Mouse (Mus musculus) kidney, adult 2 months (tissue): ENCODE measurements at regions not wholly inside any gene's neighbourhood (a gene's known extent, or its start where the extent isn't known, plus 50 kb on each side); places are given as distances from the start of the nearest gene placed in this dataset.

Experiments
- CTCF ChIP-seq: fragments of 200-500 bp; conservative IDR thresholded peaks from 2 replicates; pipeline ENCODE4 v1.5.1; 2011; ENCODE audit warnings: low read depth, mild to moderate bottlenecking, control low read depth, low read length, moderate library complexity, mixed read lengths; ENCODE audit not compliant: insufficient read depth, insufficient read length
- POLR2A ChIP-seq: fragments of 200-500 bp; IDR thresholded peaks from one replicate; pipeline ENCODE4 v1.6.1; 2011; ENCODE audit warnings: low read depth, low read length, control low read depth

DNA sequence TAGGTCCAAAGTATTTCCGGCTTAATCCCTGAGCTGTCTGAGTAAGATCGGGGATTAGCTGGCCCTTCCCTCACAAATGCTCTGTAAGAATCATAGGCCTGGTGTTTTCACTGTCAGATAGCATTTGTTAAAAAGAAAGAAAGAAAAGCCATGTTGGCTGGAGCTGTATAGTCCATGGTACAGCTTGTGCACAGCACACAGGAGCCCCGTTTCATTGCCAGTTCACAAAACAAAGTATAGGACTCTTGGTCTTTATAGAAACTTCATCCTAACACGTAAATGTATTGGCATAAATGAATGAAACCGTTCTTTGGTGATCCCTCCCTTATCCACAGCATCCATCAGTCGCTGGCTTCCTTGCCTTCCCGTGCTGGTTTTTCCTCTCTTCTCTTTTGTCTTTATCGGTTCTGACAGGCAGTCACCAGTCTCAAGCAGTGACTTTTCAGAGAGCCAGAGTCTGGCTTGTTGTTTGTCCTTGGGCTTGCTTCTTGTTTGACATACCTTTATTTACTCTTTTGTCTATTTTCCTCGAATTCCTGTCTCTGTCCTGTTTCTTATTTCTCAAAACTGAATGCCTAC lies 117.3 kb downstream of the Dhrs2 start:
- no peak for TF ChIP-seq CTCF
- no peak for TF ChIP-seq POLR2A
